Mouse (Mus musculus) heart, postnatal 36 days (tissue): Measurements from ENCODE around the gene Eno3. TPM values are rescaled to one million over a fixed set of nuclear protein-coding genes. Genes with fewer than 3 reads are reported as not detected.
A peak's percentile ranks its signal among the peaks of the same experiment; 100 is the strongest.

Experiments used
- DNase-seq, 2 experiments: peaks; one replicate each; pipeline ENCODE4 v3.0.0; 2021 to 2022
- intact Hi-C: fragments of 180-260 bp; cut with DNase I; formaldehyde crosslinking; loops from one replicate; pipeline ENCODE4 v1.15.1; 2025
- total RNA-seq, 2 experiments: library from RNA; stranded (reverse); gene quantifications; 2 replicates each; pipeline ENCODE4 v1.2.3; 2021

Gene Eno3
- total RNA-seq = 1,000 to 10,000 TPM; 1,887 to 1,957 TPM

GRCm38 (mm10) chr11:70656964-70657363, at the start of gene Eno3:
Eno3 (plus strand) TSS chr11:70657202.
- intact Hi-C loops = loop anchor here (1.0 to 10.0 kb wide), 2 partner anchors 11 to 662 kb away; partner anchors contain the start of genes Gabarap and Phf23
- peak in 1 of 2 experiments; percentile 49 for DNase-seq

DNA sequence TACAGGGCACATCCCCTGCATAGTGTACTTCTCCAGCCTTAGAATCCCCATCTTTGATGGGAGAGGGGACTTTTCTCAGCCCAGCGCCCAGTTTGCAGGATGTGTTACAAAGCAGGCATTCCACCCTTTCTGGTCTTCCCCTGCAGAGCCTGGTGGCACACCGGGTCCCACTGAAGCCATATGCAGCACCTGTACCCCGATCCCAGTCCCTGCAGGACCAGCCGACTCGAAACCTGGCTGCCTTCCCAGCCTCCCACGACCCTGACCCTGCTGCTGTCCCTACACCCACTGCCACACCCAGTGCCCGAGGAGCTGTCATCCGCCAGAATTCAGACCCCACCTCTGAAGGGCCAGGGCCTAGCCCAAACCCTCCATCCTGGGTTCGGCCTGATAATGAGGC, 49.4 kb upstream of the Eno3 start:
- DNase-seq = no peak
- intact Hi-C loops = loop anchor here (5.0 kb wide), 1 partner anchor 175 kb away; the partner anchor contains the start of gene Arrb2

DNA sequence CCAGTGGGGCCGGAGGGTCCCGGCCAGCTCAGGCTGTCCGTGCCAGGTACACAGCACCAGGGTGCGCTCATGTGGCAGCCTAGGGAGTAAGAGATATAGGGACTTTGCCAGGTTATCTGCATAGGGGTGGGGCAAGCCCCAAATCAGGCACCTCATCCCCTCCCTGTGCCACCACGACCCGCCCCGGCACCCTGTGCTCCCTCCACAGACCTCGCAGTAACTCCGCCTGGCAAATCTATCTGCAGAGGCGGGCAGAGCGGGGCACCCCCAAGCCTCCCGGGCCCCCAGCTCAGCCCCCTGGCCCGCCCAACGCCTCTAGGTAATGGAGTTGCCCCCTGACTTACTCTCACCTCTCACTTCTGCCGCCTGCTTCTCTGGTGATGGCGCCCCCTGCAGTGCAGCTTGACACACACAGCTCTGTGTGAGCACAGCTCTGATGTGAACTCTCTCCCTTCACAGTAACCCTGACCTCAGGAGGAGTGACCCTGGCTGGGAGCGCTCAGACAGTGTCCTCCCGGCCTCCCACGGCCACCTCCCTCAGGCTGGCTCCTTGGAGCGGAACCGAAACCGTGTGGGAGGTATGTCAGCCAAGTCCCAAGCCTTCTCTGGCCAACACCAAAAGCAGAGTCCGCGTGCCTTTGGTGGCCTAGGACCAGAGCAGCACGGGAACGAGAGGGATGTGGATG, 48.5 kb upstream of the Eno3 start:
- DNase-seq = no peak
- intact Hi-C loops = loop anchor here (5.0 kb wide), 1 partner anchor 176 kb away; the partner anchor contains the start of gene Arrb2

GRCm38 (mm10) chr11:70610752-70611151, 46.2 kb upstream of the Eno3 start:
- DNase-seq = no peak
- intact Hi-C loops = no loop called here

DNA sequence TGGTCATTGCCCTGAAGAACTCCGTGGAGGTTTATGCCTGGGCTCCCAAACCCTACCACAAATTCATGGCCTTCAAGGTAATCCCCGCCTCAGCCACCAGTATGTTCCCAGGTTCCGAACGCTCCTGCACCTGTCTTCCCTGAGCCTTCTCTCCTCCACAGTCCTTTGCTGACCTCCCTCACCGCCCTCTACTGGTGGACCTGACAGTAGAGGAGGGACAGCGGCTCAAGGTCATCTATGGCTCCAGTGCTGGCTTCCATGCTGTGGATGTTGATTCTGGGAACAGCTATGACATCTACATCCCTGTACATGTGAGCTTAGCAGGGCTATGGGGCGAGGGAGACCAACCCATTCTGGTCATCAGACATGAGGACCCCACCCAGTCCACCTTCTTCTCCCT, 44.5 kb upstream of the Eno3 start:
- intact Hi-C loops = no loop called here
- DNase-seq = no peak

- DNase-seq = peak; percentile 68 to 70
- intact Hi-C loops = no loop called here
Observed at GRCm38 (mm10) chr11:70615074-70615473, 41.9 kb upstream of the Eno3 start.

GRCm38 (mm10) chr11:70615516-70616093, 41.4 kb upstream of the Eno3 start, which contains the start of gene 4930544D05Rik:
4930544D05Rik (plus strand) TSS chr11:70615848.
- no peak for DNase-seq
- intact Hi-C loops = no loop called here

DNA sequence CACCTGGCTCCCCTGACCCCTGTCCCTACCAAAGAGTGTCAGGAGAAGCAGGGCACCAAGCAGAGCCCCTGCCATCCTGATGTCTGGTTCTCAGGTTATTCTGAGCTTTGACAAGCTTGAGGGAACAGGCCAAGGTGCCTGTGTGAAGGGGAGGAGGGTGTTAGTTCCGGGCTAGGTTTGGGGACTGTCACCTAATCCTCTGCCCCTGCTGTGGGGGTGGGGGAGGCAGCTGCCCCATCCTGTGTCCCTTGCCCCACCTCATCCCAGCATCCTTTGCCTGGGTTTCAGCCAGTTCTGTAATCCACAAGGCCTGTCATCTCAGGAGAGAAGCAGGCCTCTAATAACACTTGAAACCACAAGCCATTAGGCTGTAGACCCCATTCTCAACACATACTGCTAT, 37.9 kb upstream of the Eno3 start, which contains the start of gene Chrne:
Gene Chrne (minus strand): TSS at position 116 of the 400 bp plus-strand sequence.
- DNase-seq = no peak
- intact Hi-C loops = no loop called here

GRCm38 (mm10) chr11:70621972-70622814, 34.8 kb upstream of the Eno3 start:
- intact Hi-C loops = no loop called here
- DNase-seq = no peak

GRCm38 (mm10) chr11:70623053-70623742, 33.8 kb upstream of the Eno3 start:
- intact Hi-C loops = no loop called here
- DNase-seq = no peak

DNA sequence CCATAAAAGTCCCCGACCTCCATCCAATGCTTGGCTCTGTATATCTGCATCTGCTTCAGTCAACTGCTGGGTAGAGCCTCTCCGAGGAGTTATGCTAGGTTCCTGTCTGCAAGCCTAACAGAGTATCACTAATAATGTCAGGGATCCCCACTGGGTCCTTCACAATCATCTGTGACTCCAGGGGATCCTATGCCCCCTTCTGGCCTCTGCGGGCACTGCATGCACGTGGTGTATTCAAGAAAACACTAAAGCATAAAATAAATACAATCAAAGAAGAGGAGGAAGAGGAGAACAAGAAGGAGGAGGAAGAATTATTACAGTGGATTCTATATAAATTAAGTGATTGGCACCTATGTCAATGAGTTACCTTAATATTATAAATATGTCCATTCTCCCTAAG, 31.5 kb upstream of the Eno3 start:
- peak in 1 of 2 experiments; percentile 64 for DNase-seq
- intact Hi-C loops = no loop called here

DNA sequence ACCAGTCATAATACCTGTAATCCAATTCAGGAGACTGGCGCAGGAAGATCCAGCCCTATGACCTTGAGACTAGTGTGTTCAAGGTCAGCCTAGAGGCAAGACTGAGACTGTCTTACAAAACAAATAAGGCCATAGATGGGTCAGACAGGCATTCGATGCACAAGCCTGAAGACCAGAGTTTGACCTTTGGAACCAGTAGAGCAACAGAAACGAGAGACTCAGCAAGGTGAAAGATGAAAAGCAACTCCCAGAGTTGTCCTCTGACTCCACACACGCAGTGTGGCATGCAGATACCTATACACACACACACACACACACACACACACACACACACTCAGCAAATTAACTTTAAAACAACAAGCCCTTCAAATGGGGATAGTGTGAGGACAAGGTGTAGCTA, 30.1 kb upstream of the Eno3 start:
- no peak for DNase-seq
- intact Hi-C loops = no loop called here

DNA sequence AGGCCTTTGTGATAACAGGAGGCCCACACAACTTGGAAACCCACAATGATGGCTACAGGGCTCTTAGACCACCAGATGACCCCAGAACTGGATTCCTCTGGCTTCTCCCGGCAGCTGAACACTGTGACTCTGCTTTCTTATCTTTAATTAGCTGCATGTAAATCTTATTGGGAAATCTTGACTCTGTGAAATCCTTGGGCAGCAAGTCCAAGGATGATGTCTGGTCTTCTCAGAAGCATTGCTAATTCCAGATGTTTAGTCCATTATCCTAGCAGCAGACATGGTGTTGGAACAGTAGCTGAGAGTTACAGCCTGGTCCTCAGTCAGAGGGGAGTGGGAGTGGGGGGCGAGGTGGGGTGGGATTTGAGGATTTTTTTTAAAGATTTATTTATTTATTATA, 28.6 kb upstream of the Eno3 start:
- intact Hi-C loops = no loop called here

GRCm38 (mm10) chr11:70629557-70629956, 27.4 kb upstream of the Eno3 start:
- DNase-seq = no peak
- intact Hi-C loops = loop anchor here (1.0 kb wide), 1 partner anchor 126 kb away; no protein-coding TSS in a partner anchor

More for the DNA sequence above, 28.6 kb upstream of the Eno3 start:
- no peak for DNase-seq

- no peak for DNase-seq
- intact Hi-C loops = no loop called here
Observed at GRCm38 (mm10) chr11:70630129-70630528, 26.9 kb upstream of the Eno3 start.

DNA sequence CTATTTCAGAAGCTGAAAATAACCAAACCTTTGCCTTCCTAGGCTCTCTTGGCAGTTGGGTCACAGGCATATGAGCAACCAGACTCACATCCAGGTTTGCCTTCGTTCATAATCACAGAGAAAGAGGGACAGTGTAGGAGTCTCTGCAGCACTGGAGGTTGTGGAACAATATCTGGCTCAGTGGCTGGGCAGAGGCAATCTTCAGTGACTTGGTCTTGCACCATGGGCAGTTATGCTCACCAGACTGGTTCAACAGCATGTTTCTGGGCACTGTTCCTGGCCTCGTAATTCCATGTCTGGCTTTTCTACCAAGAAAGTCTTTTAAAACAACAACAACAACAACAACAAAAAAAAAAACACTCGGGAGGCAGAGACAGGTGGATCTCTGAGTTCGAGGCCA, 21.4 kb upstream of the Eno3 start:
- intact Hi-C loops = no loop called here
- no peak for DNase-seq

GRCm38 (mm10) chr11:70637764-70638163, 19.2 kb upstream of the Eno3 start:
- intact Hi-C loops = no loop called here
- DNase-seq = no peak

DNA sequence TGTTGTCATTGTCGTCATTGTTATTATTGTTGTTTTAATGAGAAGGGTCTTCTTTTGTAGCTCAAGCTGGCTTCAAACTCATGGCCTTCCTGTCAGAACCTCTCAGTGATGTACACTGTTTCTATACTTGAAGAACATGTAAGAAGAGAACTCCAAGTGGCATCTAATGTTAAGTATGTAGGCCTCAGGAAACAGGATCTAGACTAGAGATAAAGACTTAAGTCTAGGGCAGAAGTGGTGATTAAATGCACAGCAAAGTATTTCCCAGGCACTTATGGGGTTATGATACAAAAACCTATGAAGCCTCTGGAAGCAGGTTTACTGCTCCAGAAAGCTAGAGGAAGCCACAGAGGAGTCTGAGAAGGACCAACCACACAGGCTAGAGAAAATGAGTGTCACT, 18.7 kb upstream of the Eno3 start:
- intact Hi-C loops = no loop called here
- no peak for DNase-seq

- DNase-seq = no peak
- intact Hi-C loops = no loop called here
Observed at GRCm38 (mm10) chr11:70638714-70639278, 18.2 kb upstream of the Eno3 start, which contains the start of gene Gp1ba. Gp1ba (plus strand) TSS chr11:70639122.

- intact Hi-C loops = loop anchor here (10.0 kb wide), 1 partner anchor 405 kb away; the partner anchor contains the start of genes 0610010K14Rik, Gm21988 and Rnasek
- no peak for DNase-seq
Observed at GRCm38 (mm10) chr11:70639976-70640375, 17.0 kb upstream of the Eno3 start.
